Mouse (Mus musculus) MEL (cell line): ENCODE measurements around the gene Gm3045. TPM values are rescaled to one million over a fixed set of nuclear protein-coding genes. Genes with fewer than 3 reads are reported as not detected.

Experiments
- DNase-seq: peaks from one replicate; pipeline ENCODE4 v3.0.0; 2011; ENCODE audit warnings: low read depth, low spot score
- H3K27ac ChIP-seq: 2 replicates; pipeline ENCODE4 v1.5.1; 2012; ENCODE audit warnings: low read depth, mild to moderate bottlenecking, control low read depth, low read length, moderate library complexity; ENCODE audit not compliant: control insufficient read depth
- H3K27me3 ChIP-seq, 2 experiments: fragments of 150-350 bp in 1 of 2; sonication (generic) in 1 of 2; 2 replicates each; pipeline ENCODE4 v1.6.1; 2012; ENCODE audit warnings: low read length in 2 of 2, mild to moderate bottlenecking in 2 of 2, improper control_type of control experiment in 1 of 2, moderate library complexity in 1 of 2; ENCODE audit not compliant: insufficient read depth in 2 of 2, control insufficient read depth in 1 of 2
- H3K36me3 ChIP-seq, 2 experiments: 2 replicates each; pipeline ENCODE4 v1.6.1; 2012 to 2014; ENCODE audit warnings: low read length in 2 of 2, improper control_type of control experiment in 1 of 2, inconsistent platforms in 1 of 2, mild to moderate bottlenecking in 1 of 2; ENCODE audit not compliant: insufficient read depth in 2 of 2, control insufficient read depth in 1 of 2
- H3K4me1 ChIP-seq, 2 experiments: fragments of 150-350 bp in 1 of 2; sonication (generic) in 1 of 2; 2 replicates each; pipeline ENCODE4 v1.6.1; 2012; ENCODE audit warnings: low read length in 2 of 2, improper control_type of control experiment in 1 of 2, mild to moderate bottlenecking in 1 of 2; ENCODE audit not compliant: insufficient read depth in 2 of 2, control insufficient read depth in 1 of 2
- H3K4me3 ChIP-seq, 2 experiments: fragments of 150-350 bp in 1 of 2; sonication (generic) in 1 of 2; 2 replicates each; pipeline ENCODE4 v1.5.1; 2012; ENCODE audit warnings: low read depth in 2 of 2, low read length in 2 of 2, mild to moderate bottlenecking in 2 of 2, moderate library complexity in 2 of 2, control low read depth in 1 of 2, improper control_type of control experiment in 1 of 2; ENCODE audit not compliant: control insufficient read depth in 1 of 2, insufficient read depth in 1 of 2
- H3K79me2 ChIP-seq: 2 replicates; pipeline ENCODE4 v1.6.1; 2012; ENCODE audit warnings: mild to moderate bottlenecking, low read length, moderate library complexity; ENCODE audit not compliant: control insufficient read depth, poor library complexity, insufficient read depth
- H3K9ac ChIP-seq: 2 replicates; pipeline ENCODE4 v1.6.1; 2012; ENCODE audit warnings: low read depth, mild to moderate bottlenecking, control low read depth, low read length, moderate library complexity; ENCODE audit not compliant: control insufficient read depth, poor library complexity, severe bottlenecking
- H3K9me3 ChIP-seq: fragments of 150-350 bp; sonication (generic); replicated peaks from 2 replicates; pipeline ENCODE4 v1.6.1; 2012; ENCODE audit warnings: mild to moderate bottlenecking, low read length, improper control_type of control experiment, moderate library complexity; ENCODE audit not compliant: insufficient read depth
- BHLHE40 ChIP-seq: IDR thresholded peaks from 2 replicates; pipeline ENCODE4 v1.6.1; 2012; ENCODE audit warnings: low read depth, mild to moderate bottlenecking, inconsistent platforms, low read length, improper control_type of control experiment, borderline replicate concordance
- CHD2 ChIP-seq: IDR thresholded peaks from 2 replicates; pipeline ENCODE4 v1.6.1; 2011; ENCODE audit warnings: low read length, improper control_type of control experiment
- E2F4 ChIP-seq: IDR thresholded peaks from 2 replicates; pipeline ENCODE4 v1.6.1; 2011; ENCODE audit warnings: low read depth, low read length, improper control_type of control experiment, borderline replicate concordance
- GABPA ChIP-seq: IDR thresholded peaks from 2 replicates; pipeline ENCODE4 v1.6.1; 2012; ENCODE audit warnings: low read depth, mild to moderate bottlenecking, inconsistent platforms, low read length, improper control_type of control experiment, moderate library complexity
- GATA1 ChIP-seq: IDR thresholded peaks from 2 replicates; pipeline ENCODE4 v1.6.1; 2011; ENCODE audit warnings: low read depth, low read length, improper control_type of control experiment
- HCFC1 ChIP-seq: IDR thresholded peaks from 2 replicates; pipeline ENCODE4 v1.6.1; 2012; ENCODE audit warnings: low read depth, mild to moderate bottlenecking, inconsistent platforms, low read length, improper control_type of control experiment, moderate library complexity
- MAX ChIP-seq: IDR thresholded peaks from 2 replicates; pipeline ENCODE4 v1.6.1; 2011; ENCODE audit warnings: low read length, improper control_type of control experiment
- MYB ChIP-seq: IDR thresholded peaks from 2 replicates; pipeline ENCODE4 v1.6.1; 2011; ENCODE audit warnings: mild to moderate bottlenecking, low read depth, low read length, improper control_type of control experiment
- MYC ChIP-seq: IDR thresholded peaks from 2 replicates; pipeline ENCODE4 v1.6.1; 2011; ENCODE audit warnings: low read depth, mild to moderate bottlenecking, low read length, improper control_type of control experiment, moderate library complexity
- NRF1 ChIP-seq: IDR thresholded peaks from 2 replicates; pipeline ENCODE4 v1.6.1; 2014; ENCODE audit warnings: low read depth, mild to moderate bottlenecking, inconsistent platforms, low read length, improper control_type of control experiment, moderate library complexity; ENCODE audit not compliant: poor library complexity, insufficient read depth, severe bottlenecking
- POLR2AphosphoS5 ChIP-seq: IDR thresholded peaks from 2 replicates; pipeline ENCODE4 v1.6.1; 2012; ENCODE audit warnings: low read depth, borderline replicate concordance, mild to moderate bottlenecking, inconsistent platforms, low read length, moderate library complexity, mixed read lengths
- RCOR1 ChIP-seq: IDR thresholded peaks from 2 replicates; pipeline ENCODE4 v1.6.1; 2012; ENCODE audit warnings: low read depth, mild to moderate bottlenecking, inconsistent platforms, low read length, improper control_type of control experiment
- SIN3A ChIP-seq: IDR thresholded peaks from 2 replicates; pipeline ENCODE4 v1.6.1; 2012; ENCODE audit warnings: low read length, improper control_type of control experiment, inconsistent platforms
- SMC3 ChIP-seq: IDR thresholded peaks from 2 replicates; pipeline ENCODE4 v1.6.1; 2011; ENCODE audit warnings: low read depth, low read length, improper control_type of control experiment
- TAL1 ChIP-seq: IDR thresholded peaks from 2 replicates; pipeline ENCODE4 v1.6.1; 2012; ENCODE audit warnings: mild to moderate bottlenecking, inconsistent platforms, low read length, moderate library complexity, mixed read lengths
- TCF12 ChIP-seq: IDR thresholded peaks from 2 replicates; pipeline ENCODE4 v1.6.1; 2014; ENCODE audit warnings: low read depth, mild to moderate bottlenecking, inconsistent platforms, low read length, improper control_type of control experiment, moderate library complexity
- UBTF ChIP-seq: IDR thresholded peaks from 2 replicates; pipeline ENCODE4 v1.6.1; 2012; ENCODE audit warnings: low read depth, mild to moderate bottlenecking, inconsistent platforms, low read length, improper control_type of control experiment, moderate library complexity, borderline replicate concordance; ENCODE audit not compliant: insufficient read depth
- USF1 ChIP-seq: IDR thresholded peaks from 2 replicates; pipeline ENCODE4 v1.6.1; 2014; ENCODE audit warnings: low read depth, mild to moderate bottlenecking, inconsistent platforms, low read length, improper control_type of control experiment, moderate library complexity
- ZC3H11A ChIP-seq: IDR thresholded peaks from 2 replicates; pipeline ENCODE4 v1.6.1; 2012; ENCODE audit warnings: low read depth, mild to moderate bottlenecking, inconsistent platforms, low read length, improper control_type of control experiment
- ZMIZ1 ChIP-seq: IDR thresholded peaks from 2 replicates; pipeline ENCODE4 v1.6.1; 2012; ENCODE audit warnings: low read depth, mild to moderate bottlenecking, inconsistent platforms, low read length, improper control_type of control experiment, moderate library complexity
- ZNF384 ChIP-seq: IDR thresholded peaks from 2 replicates; pipeline ENCODE4 v1.6.1; 2012; ENCODE audit warnings: low read depth, mild to moderate bottlenecking, inconsistent platforms, low read length, improper control_type of control experiment
- polyA plus RNA-seq, 2 experiments: library from polyadenylated mRNA; stranded (reverse) in 1 of 2; unstranded in 1 of 2; fragments of >175 nt in 1 of 2; fragments of >200 nt in 1 of 2; gene quantifications; 2 replicates each; pipeline versions ENCODE4 v1.2.1 to v1.2.4; 2012; ENCODE audit warnings: low replicate concordance in 2 of 2, low read depth in 1 of 2; ENCODE audit not compliant: insufficient read length in 2 of 2, insufficient read depth in 1 of 2, missing spikeins in 1 of 2
- total RNA-seq: library from RNA; depleted of rRNA; stranded (reverse); fragments of 300-350 nt; gene quantifications from 2 replicates; pipeline ENCODE4 v1.2.3, GENCODE M21; 2012

Gm3045 gene
- total and polyA plus RNA-seq, 3 experiments, result not detected

DNA sequence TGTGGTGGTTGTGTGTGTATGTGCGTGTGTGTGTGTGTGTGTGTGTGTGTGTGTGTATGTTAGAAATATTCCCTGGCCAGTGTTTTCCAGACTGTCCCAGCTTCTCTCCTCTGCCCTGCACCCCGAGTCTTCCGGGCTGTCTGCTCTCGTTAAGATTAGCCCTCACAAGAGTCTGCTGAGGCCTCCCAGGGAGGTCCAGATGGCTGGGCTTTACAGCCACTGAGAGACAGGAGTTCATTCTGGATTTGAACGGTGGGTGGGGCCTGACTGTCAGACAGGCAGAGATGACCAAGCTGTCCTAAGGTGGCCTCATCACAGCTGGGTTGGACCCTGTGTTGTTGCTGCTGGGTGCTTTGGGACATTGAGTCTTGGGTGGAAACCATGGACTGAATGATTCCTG lies 28.8 kb upstream of the Gm3045 start (continued):
- no peak for TF ChIP-seq GATA1

DNA sequence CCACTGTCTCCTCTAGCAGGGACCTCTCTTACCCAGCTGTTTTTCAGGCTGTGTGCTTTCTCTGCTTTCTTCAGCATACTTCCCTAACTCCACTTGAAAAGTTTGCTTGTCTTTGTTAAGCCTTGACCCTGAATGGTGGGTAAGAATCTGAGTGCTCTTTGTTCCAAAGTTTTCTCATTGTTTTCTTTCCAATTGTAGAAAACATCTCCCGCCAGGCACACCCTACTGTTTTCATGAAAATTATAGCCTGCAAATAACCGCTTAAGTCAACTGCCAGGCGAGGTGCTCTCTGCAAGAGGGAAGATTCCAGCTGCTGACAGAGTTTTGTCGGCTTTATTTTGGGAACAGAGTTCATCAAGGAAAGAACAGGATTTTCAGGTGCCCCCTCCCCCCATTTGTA lies 25.2 kb upstream of the Gm3045 start:
- no peak for DNase-seq
- no peaks in the 10 kb centered on the region for H3K4me1 ChIP-seq
- H3K79me2 ChIP-seq, result no peaks in the 10 kb centered on the region
- H3K27ac ChIP-seq, result no peak overlapping the region
- H3K9me3 ChIP-seq, result no peaks in the 10 kb centered on the region
- H3K4me3 ChIP-seq, result no peak overlapping the region
- TF ChIP-seq SIN3A (no peak), BHLHE40 (no peak), MAX (no peak), USF1 (no peak), CHD2 (no peak), SMC3 (no peak), GATA1 (no peak), HCFC1 (no peak), TAL1 (no peak), NRF1 (no peak), POLR2AphosphoS5 (no peak), ZC3H11A (no peak), E2F4 (no peak), GABPA (no peak), MYB (no peak), RCOR1 (no peak)
- H3K27me3 ChIP-seq, result no peaks in the 10 kb centered on the region
- H3K36me3 ChIP-seq, result no peaks in the 10 kb centered on the region
- no peak overlapping the region for H3K9ac ChIP-seq

DNA sequence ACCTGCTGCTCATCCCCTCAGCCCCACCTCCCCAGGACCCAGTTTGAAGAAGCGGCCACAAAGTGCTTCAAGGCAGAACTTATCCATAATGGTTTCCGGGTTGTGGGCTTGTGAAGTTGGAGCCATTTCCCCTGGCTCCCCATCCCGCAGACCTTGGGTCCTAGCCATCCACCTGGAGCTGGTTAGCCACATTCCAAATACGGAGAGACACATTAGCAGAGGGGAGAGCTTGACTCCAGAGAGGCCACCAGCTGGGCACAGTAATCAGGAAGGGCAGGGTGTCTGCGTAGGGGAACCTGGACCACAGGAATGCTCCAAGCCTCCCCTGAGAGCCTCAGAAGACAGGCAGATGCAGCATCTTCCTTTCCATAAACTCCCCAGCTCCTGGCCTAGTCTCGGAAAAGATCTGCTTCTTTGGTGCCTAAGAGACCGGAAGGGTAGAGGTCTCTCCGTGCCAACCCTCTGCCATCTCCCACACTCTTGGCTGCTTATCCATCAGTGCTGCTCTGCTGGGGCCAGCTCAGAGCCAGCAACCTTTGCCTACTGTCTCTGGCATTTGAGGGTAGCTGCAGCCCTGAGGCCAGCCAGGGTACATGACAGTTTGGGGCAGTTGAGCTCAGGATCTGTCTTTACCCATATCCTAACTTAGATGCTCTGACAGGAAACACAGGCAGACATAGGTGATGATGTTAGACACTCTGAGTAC lies 22.9 kb upstream of the Gm3045 start:
- Histone ChIP-seq H3K4me1 (no peaks in the 10 kb centered on the region), H3K27me3 (no peaks in the 10 kb centered on the region), H3K36me3 (no peaks in the 10 kb centered on the region), H3K4me3 (no peak overlapping the region), H3K9me3 (no peaks in the 10 kb centered on the region), H3K9ac (no peak overlapping the region), H3K79me2 (no peaks in the 10 kb centered on the region), H3K27ac (no peak overlapping the region)
- DNase-seq, result no peak
- no peak for TF ChIP-seq TCF12
- no peak for TF ChIP-seq NRF1
- TF ChIP-seq MAX, result no peak
- TF ChIP-seq MYB, result no peak
- no peak for TF ChIP-seq E2F4
- no peak for TF ChIP-seq ZMIZ1
- TF ChIP-seq MYC, result no peak
- no peak for TF ChIP-seq BHLHE40
- TF ChIP-seq ZNF384, result no peak
- TF ChIP-seq UBTF, result no peak
